ENCODE assay signal across 9 mouse cellular contexts in genomic region chr17:23585721-23586491, GRCm38 (mm10). TPM values are rescaled to one million over a fixed set of nuclear protein-coding genes. Genes with fewer than 3 reads are reported as not detected.
DNase-seq lines count a peak whose midpoint lies in the region; ATAC-seq and TF ChIP-seq lines count a peak whose summit lies in the region.
"Had no signal": no experiment of that assay in that cellular context is flagged by ENCODE, and none has a peak within 500 bp of the region (broad histone marks: within the 10 kb centered on the region; RNA-seq: fewer than 3 reads in every experiment).

No protein-coding gene starts in this region.

- H3K4me1 ChIP-seq in thymus, adult 2 months (replicated peaks; ENCODE audit: control insufficient read depth, insufficient read depth, low read length), result peaks cover 8% of the 10 kb centered on the region; the same call in 1 of the 2 replicates
- H3K4me1 ChIP-seq in embryonic facial prominence, embryonic 12.5 days, result peaks cover 15% of the 10 kb centered on the region
- peaks cover 3 to 13% of the 10 kb centered on the region in 2 experiments; a peak in 3 of 4 replicates for H3K4me1 ChIP-seq in heart, embryonic 14.5 days (ENCODE audit: control insufficient read depth in 2 of 2, insufficient read depth in 2 of 2, low read length in 2 of 2)
- no peaks in the 10 kb centered on the region; the same call in none of the 2 replicates for H3K4me1 ChIP-seq in liver, embryonic 13.5 days (replicated peaks)
- peaks cover 25% of the 10 kb centered on the region for H3K4me1 ChIP-seq in neural tube, embryonic 12.5 days

- ATAC-seq in embryonic facial prominence, embryonic 12.5 days (ENCODE audit: insufficient number of reproducible peaks, insufficient read depth, low FRiP score, low TSS enrichment), result peak; percentile 85
- ATAC-seq in heart, embryonic 14.5 days (ENCODE audit: insufficient number of reproducible peaks, insufficient read depth, low FRiP score, low read depth), result peak; percentile 53
- ATAC-seq in liver, embryonic 13.5 days (ENCODE audit: low read depth), result peak; percentile 26
- ATAC-seq in neural tube, embryonic 12.5 days (ENCODE audit: low FRiP score, low read depth), result peak; percentile 85
- ATAC-seq in monocyte, adult 5-6 weeks (replicated peaks; ENCODE audit: insufficient number of reproducible peaks, low FRiP score, low TSS enrichment, poor library complexity, severe bottlenecking), result no peak

- 8% methylated on average over 22 of the region's 22 CpGs for WGBS in thymus, adult 2 months
- under 1% methylated on average over 22 of the region's 22 CpGs for WGBS in embryonic facial prominence, embryonic 12.5 days
- 1% methylated on average over 22 of the region's 22 CpGs for WGBS in heart, embryonic 14.5 days
- WGBS in liver, embryonic 13.5 days (ENCODE audit: insufficient replicate concordance), result 2% methylated on average over 22 of the region's 22 CpGs
- under 1% methylated on average over 22 of the region's 22 CpGs for WGBS in neural tube, embryonic 12.5 days

- no peak for DNase-seq in thymus, adult 2 months
- no peak for DNase-seq in thymus, postnatal 36 days
- peak; percentile 68 for DNase-seq in kidney, postnatal 14 days
- no peak for DNase-seq in liver, embryonic 13.5 days

- H3K4me2 ChIP-seq in embryonic facial prominence, embryonic 12.5 days (replicated peaks), result peak overlapping the region; percentile 83
- peak overlapping the region; percentile 85 for H3K4me2 ChIP-seq in heart, embryonic 14.5 days (ENCODE audit: low read length)
- H3K4me2 ChIP-seq in liver, embryonic 13.5 days, result peak overlapping the region; percentile 45
- peak overlapping the region; percentile 91 for H3K4me2 ChIP-seq in neural tube, embryonic 12.5 days (replicated peaks)

- H3K9me3 ChIP-seq in embryonic facial prominence, embryonic 12.5 days, result no peaks in the 10 kb centered on the region
- H3K9me3 ChIP-seq in heart, embryonic 14.5 days (ENCODE audit: control insufficient read depth, low read length), result no peaks in the 10 kb centered on the region
- no peaks in the 10 kb centered on the region for H3K9me3 ChIP-seq in liver, embryonic 13.5 days (replicated peaks)
- H3K9me3 ChIP-seq in neural tube, embryonic 12.5 days, result no peaks in the 10 kb centered on the region
- H3K9me3 ChIP-seq: G1E had no signal

- no peak overlapping the region for H3K27ac ChIP-seq in thymus, adult 2 months (ENCODE audit: control insufficient read depth, insufficient read depth, low read length)
- 0 out of 2 replicates have a peak overlapping the region, but pooled peaks have one; percentile 17 for H3K27ac ChIP-seq in embryonic facial prominence, embryonic 12.5 days
- H3K27ac ChIP-seq in heart, embryonic 14.5 days (replicated peaks in 1 of 2; ENCODE audit: control insufficient read depth in 1 of 2, insufficient read depth in 1 of 2, low read depth in 2 of 2, low read length in 2 of 2), result no peak overlapping the region
- no peak overlapping the region for H3K27ac ChIP-seq in liver, embryonic 13.5 days
- 0 out of 2 replicates have a peak overlapping the region, but pooled peaks have one; percentile 8 for H3K27ac ChIP-seq in neural tube, embryonic 12.5 days

- no peak for TF ChIP-seq POLR2A in thymus, adult 2 months (IDR thresholded peaks at IDR 0.05; ENCODE audit: control insufficient read depth, extremely low read depth, insufficient read depth, low read length, poor library complexity)

- H3K4me3 ChIP-seq in thymus, adult 2 months (ENCODE audit: control insufficient read depth, insufficient read depth, low read length), result 0 out of 2 replicates have a peak overlapping the region, but pooled peaks have one; percentile 5
- peak overlapping the region; percentile 81 for H3K4me3 ChIP-seq in embryonic facial prominence, embryonic 12.5 days
- H3K4me3 ChIP-seq in heart, embryonic 14.5 days (ENCODE audit: control insufficient read depth in 1 of 2, insufficient read depth in 1 of 2, low read depth in 1 of 2, low read length in 2 of 2), result peak overlapping the region; percentile 72 to 82
- peak overlapping the region; percentile 47 for H3K4me3 ChIP-seq in liver, embryonic 13.5 days (replicated peaks)
- H3K4me3 ChIP-seq in neural tube, embryonic 12.5 days, result peak overlapping the region; percentile 67

- no peaks in the 10 kb centered on the region for H3K36me3 ChIP-seq in thymus, adult 2 months (ENCODE audit: control insufficient read depth, insufficient read depth, low read length)
- peaks cover 5% of the 10 kb centered on the region for H3K36me3 ChIP-seq in embryonic facial prominence, embryonic 12.5 days
- H3K36me3 ChIP-seq in heart, embryonic 14.5 days (ENCODE audit: control insufficient read depth, insufficient read depth, low read length), result peaks cover 13% of the 10 kb centered on the region
- H3K36me3 ChIP-seq in liver, embryonic 13.5 days, result no peaks in the 10 kb centered on the region
- peaks cover 10% of the 10 kb centered on the region for H3K36me3 ChIP-seq in neural tube, embryonic 12.5 days
- H3K36me3 ChIP-seq: G1E had no signal

- TF ChIP-seq CTCF in thymus, adult 2 months (IDR thresholded peaks at IDR 0.05; ENCODE audit: borderline replicate concordance, control insufficient read depth, extremely low read depth, insufficient read depth, low read length, poor library complexity), result no peak

- peak overlapping the region; percentile 85 for H3K9ac ChIP-seq in embryonic facial prominence, embryonic 12.5 days
- peak overlapping the region; percentile 82 for H3K9ac ChIP-seq in heart, embryonic 14.5 days (ENCODE audit: low read length)
- peak overlapping the region; percentile 48 for H3K9ac ChIP-seq in liver, embryonic 13.5 days
- peak overlapping the region; percentile 73 for H3K9ac ChIP-seq in neural tube, embryonic 12.5 days

- no peaks in the 10 kb centered on the region; the same call in 1 of the 2 replicates for H3K27me3 ChIP-seq in thymus, adult 2 months (ENCODE audit: control insufficient read depth, insufficient read depth, low read length)
- no peaks in the 10 kb centered on the region for H3K27me3 ChIP-seq in embryonic facial prominence, embryonic 12.5 days
- H3K27me3 ChIP-seq in heart, embryonic 14.5 days (ENCODE audit: control insufficient read depth, insufficient read depth, low read length), result no peaks in the 10 kb centered on the region
- peaks cover 18% of the 10 kb centered on the region for H3K27me3 ChIP-seq in liver, embryonic 13.5 days
- H3K27me3 ChIP-seq in neural tube, embryonic 12.5 days (replicated peaks), result no peaks in the 10 kb centered on the region

RNA-seq across cellular contexts. Expression of gene Zfp13, which starts 13.4 kb away (rescaled TPM):
- 2.5 and 3.0 TPM in 2 replicates for polyA plus RNA-seq in thymus, adult 2 months (2012; rRNA removed)
- polyA plus RNA-seq in embryonic facial prominence, embryonic 12.5 days (2016; fragmentation: Nextera tagmentation; extraction: Ambion mirVana), result 23.8 and 24.1 TPM in 2 replicates
- 7.0 and 8.9 TPM in 2 replicates for polyA plus RNA-seq in heart, embryonic 14.5 days (2014; fragmentation: Nextera tagmentation; extraction: Ambion mirVana)
- 1.2 and 1.6 TPM in 2 replicates for polyA plus RNA-seq in liver, embryonic 13.5 days (2015; fragmentation: Nextera tagmentation; extraction: Ambion mirVana)
- 23.8 and 26.6 TPM in 2 replicates for polyA plus RNA-seq in neural tube, embryonic 12.5 days (2016; fragmentation: Nextera tagmentation; extraction: Ambion mirVana)
- not detected in 3 replicates for total RNA-seq in monocyte, adult 5-6 weeks (2017)
- total RNA-seq: G1E had no signal

RNA-seq across cellular contexts. Expression of gene Zscan10, which starts 14.8 kb away (rescaled TPM):
- 0.18 and 0.20 TPM in 2 replicates for polyA plus RNA-seq in thymus, adult 2 months (2012; rRNA removed)
- 0.20 and 0.67 TPM in 2 replicates for polyA plus RNA-seq in embryonic facial prominence, embryonic 12.5 days (2016; fragmentation: Nextera tagmentation; extraction: Ambion mirVana)
- not detected in 2 replicates for polyA plus RNA-seq in heart, embryonic 14.5 days (2014; fragmentation: Nextera tagmentation; extraction: Ambion mirVana)
- polyA plus RNA-seq in liver, embryonic 13.5 days (2015; fragmentation: Nextera tagmentation; extraction: Ambion mirVana), result not detected in 2 replicates
- 0.32 TPM in 1 of 2 replicates, not detected in the other for polyA plus RNA-seq in neural tube, embryonic 12.5 days (2016; fragmentation: Nextera tagmentation; extraction: Ambion mirVana)
- not detected in 3 replicates for total RNA-seq in monocyte, adult 5-6 weeks (2017)

RNA-seq across cellular contexts. Expression of gene Zfp213, which starts 21.9 kb away (rescaled TPM):
- polyA plus RNA-seq in thymus, adult 2 months (2012; rRNA removed), result 23.5 and 24.4 TPM in 2 replicates
- 24.3 and 26.8 TPM in 2 replicates for polyA plus RNA-seq in embryonic facial prominence, embryonic 12.5 days (2016; fragmentation: Nextera tagmentation; extraction: Ambion mirVana)
- polyA plus RNA-seq in heart, embryonic 14.5 days (2014; fragmentation: Nextera tagmentation; extraction: Ambion mirVana), result 13.8 and 14.0 TPM in 2 replicates
- polyA plus RNA-seq in liver, embryonic 13.5 days (2015; fragmentation: Nextera tagmentation; extraction: Ambion mirVana), result 5.5 and 6.5 TPM in 2 replicates
- 21.3 and 22.6 TPM in 2 replicates for polyA plus RNA-seq in neural tube, embryonic 12.5 days (2016; fragmentation: Nextera tagmentation; extraction: Ambion mirVana)
- 4.2 to 6.2 TPM (median 5.4 TPM) in 3 replicates for total RNA-seq in monocyte, adult 5-6 weeks (2017)

RNA-seq across cellular contexts. Expression of gene Mmp25, which starts 59.2 kb away (rescaled TPM):
- 7.2 and 7.4 TPM in 2 replicates for polyA plus RNA-seq in thymus, adult 2 months (2012; rRNA removed)
- polyA plus RNA-seq in embryonic facial prominence, embryonic 12.5 days (2016; fragmentation: Nextera tagmentation; extraction: Ambion mirVana), result 0.84 and 1.3 TPM in 2 replicates
- polyA plus RNA-seq in heart, embryonic 14.5 days (2014; fragmentation: Nextera tagmentation; extraction: Ambion mirVana), result 0.26 and 0.70 TPM in 2 replicates
- polyA plus RNA-seq in liver, embryonic 13.5 days (2015; fragmentation: Nextera tagmentation; extraction: Ambion mirVana), result 0.14 and 0.15 TPM in 2 replicates
- 1.6 TPM in 2 replicates for polyA plus RNA-seq in neural tube, embryonic 12.5 days (2016; fragmentation: Nextera tagmentation; extraction: Ambion mirVana)
- total RNA-seq in monocyte, adult 5-6 weeks (2017), result 0.29 to 4.9 TPM (median 3.0 TPM) in 3 replicates
- polyA plus RNA-seq: G1E had no signal

Comparison
In these comparisons a context has a peak if more than half of its experiments do, and no peak if none do; other contexts are left out.
1. H3K27ac ChIP-seq: peak in embryonic facial prominence, embryonic 12.5 days (single experiment) and neural tube, embryonic 12.5 days (single experiment); none in thymus, adult 2 months (single experiment), heart, embryonic 14.5 days (0 of 2) and liver, embryonic 13.5 days (single experiment).
2. H3K4me3 ChIP-seq: peak in every context shown above with its lines; median percentile 81 in embryonic facial prominence, embryonic 12.5 days; 77 in heart, embryonic 14.5 days; 67 in neural tube, embryonic 12.5 days; 47 in liver, embryonic 13.5 days; 5 in thymus, adult 2 months.
3. Peak in every context shown above with its lines, with median percentiles within 50 percentile points of each other: H3K4me2 ChIP-seq and H3K9ac ChIP-seq.